Mouse (Mus musculus) heart, adult 2 months (tissue): Measurements from ENCODE around the gene Wnt8b. TPM values are rescaled to one million over a fixed set of nuclear protein-coding genes. Genes with fewer than 3 reads are reported as not detected.

Experiments
- DNase-seq, 2 experiments: peaks; one replicate each; pipeline ENCODE4 v3.0.0; 2021
- H3K27ac ChIP-seq: fragments of 200-600 bp; 2 replicates; pipeline ENCODE4 v1.8.1; 2022
- H3K27me3 ChIP-seq: fragments of 200-500 bp; 2 replicates; pipeline ENCODE4 v1.6.1; 2012; ENCODE audit warnings: mild to moderate bottlenecking, low read length, inconsistent platforms, mixed read lengths; ENCODE audit not compliant: control insufficient read depth, insufficient read depth
- H3K36me3 ChIP-seq: fragments of 200-500 bp; 2 replicates; pipeline ENCODE4 v1.6.1; 2012; ENCODE audit warnings: low read length, inconsistent platforms; ENCODE audit not compliant: control insufficient read depth, insufficient read depth
- H3K4me1 ChIP-seq: fragments of 200-500 bp; 2 replicates; pipeline ENCODE4 v1.6.1; 2011; ENCODE audit warnings: low read length; ENCODE audit not compliant: control insufficient read depth, insufficient read depth
- H3K4me3 ChIP-seq: fragments of 200-600 bp; 2 replicates; pipeline ENCODE4 v1.8.1; 2022
- H3K79me2 ChIP-seq: fragments of 200-500 bp; replicated peaks from 2 replicates; pipeline ENCODE4 v1.6.1; 2012; ENCODE audit warnings: mild to moderate bottlenecking, inconsistent platforms, low read length, moderate library complexity, mixed read lengths; ENCODE audit not compliant: control insufficient read depth, insufficient read depth
- H3K9ac ChIP-seq: fragments of 200-500 bp; 2 replicates; pipeline ENCODE4 v1.6.1; 2012; ENCODE audit warnings: low read depth, mild to moderate bottlenecking, control low read depth, inconsistent platforms, low read length, mixed read lengths
- CTCF ChIP-seq: fragments of 200-600 bp; IDR thresholded peaks from 2 replicates; pipeline ENCODE4 v1.8.1; 2022; ENCODE audit warnings: antibody characterized with exemption, mild to moderate bottlenecking, moderate library complexity
- EP300 ChIP-seq: fragments of 200-500 bp; IDR thresholded peaks from 2 replicates; pipeline ENCODE4 v1.6.1; 2011; ENCODE audit warnings: low read depth, low read length, control low read depth; ENCODE audit not compliant: insufficient read depth
- POLR2A ChIP-seq: fragments of 200-500 bp; IDR thresholded peaks from 2 replicates; pipeline ENCODE4 v1.6.1; 2011; ENCODE audit warnings: mild to moderate bottlenecking, low read depth, low read length, control low read depth; ENCODE audit not compliant: insufficient read depth
- WGBS: fragments of 180-500 bp; shearing (Covaris S2); methylation state at CpG from one replicate; pipeline ENCODE4 v1.1.7; 2018; 5-methylcytosine and 5-hydroxymethylcytosine counted together
- intact Hi-C: fragments of 180-260 bp; cut with DNase I; formaldehyde crosslinking; loops from one replicate; pipeline ENCODE4 v1.15.1; 2025
- polyA plus RNA-seq: library from polyadenylated mRNA; depleted of rRNA; stranded (reverse); fragments of >200 nt; gene quantifications from 2 replicates; pipeline ENCODE4 v1.2.3, GENCODE M21; 2012
- total RNA-seq, 2 experiments: library from RNA; stranded (reverse); gene quantifications; 2 replicates each; pipeline ENCODE4 v1.2.3; 2021

Gene Wnt8b
- total and polyA plus RNA-seq, 3 experiments = not detected

GRCm38 (mm10) chr19:44501925-44502324 is 8.7 kb downstream of the Wnt8b start:
- no peak overlapping the region for H3K9ac ChIP-seq
- H3K36me3 ChIP-seq = no peaks in the 10 kb centered on the region
- no peak overlapping the region for H3K27ac ChIP-seq
- intact Hi-C loops = no loop called here
- H3K4me1 ChIP-seq = no peaks in the 10 kb centered on the region
- no peak for DNase-seq
- H3K79me2 ChIP-seq = no peaks in the 10 kb centered on the region
- H3K27me3 ChIP-seq = no peaks in the 10 kb centered on the region
- 77% methylated on average over 6 of the region's 6 CpGs for WGBS
- H3K4me3 ChIP-seq = no peak overlapping the region
- TF ChIP-seq EP300 (no peak), CTCF (no peak), POLR2A (no peak)

GRCm38 (mm10) chr19:44502741-44503140 is 9.5 kb downstream of the Wnt8b start:
- H3K4me3 ChIP-seq = no peak overlapping the region
- H3K79me2 ChIP-seq = no peaks in the 10 kb centered on the region
- H3K4me1 ChIP-seq = no peaks in the 10 kb centered on the region
- no peak for TF ChIP-seq POLR2A
- no peak for TF ChIP-seq EP300
- no peak for DNase-seq
- H3K36me3 ChIP-seq = no peaks in the 10 kb centered on the region
- H3K27ac ChIP-seq = no peak overlapping the region
- no peak overlapping the region for H3K9ac ChIP-seq
- H3K27me3 ChIP-seq = no peaks in the 10 kb centered on the region
- WGBS = 43% methylated on average over 4 of the region's 4 CpGs
- intact Hi-C loops = no loop called here

GRCm38 (mm10) chr19:44510534-44511175 is 17.4 kb downstream of the Wnt8b start:
- WGBS = 7% methylated on average over 12 of the region's 12 CpGs
- Histone ChIP-seq H3K4me3 (no peak overlapping the region), H3K4me1 (peaks cover 2% of the 10 kb centered on the region; the same call in 1 of the 2 replicates), H3K27ac (no peak overlapping the region), H3K79me2 (no peaks in the 10 kb centered on the region), H3K27me3 (peaks cover 9% of the 10 kb centered on the region), H3K9ac (no peak overlapping the region), H3K36me3 (no peaks in the 10 kb centered on the region)
- no peak for TF ChIP-seq EP300
- no peak for TF ChIP-seq POLR2A
- TF ChIP-seq CTCF = no peak
- DNase-seq = no peak
- intact Hi-C loops = no loop called here

- Histone ChIP-seq H3K27ac (no peak overlapping the region), H3K79me2 (no peaks in the 10 kb centered on the region), H3K27me3 (peaks cover 9% of the 10 kb centered on the region), H3K36me3 (no peaks in the 10 kb centered on the region), H3K9ac (no peak overlapping the region; the same call in 1 of the 2 replicates), H3K4me3 (peak overlapping the region; percentile 43), H3K4me1 (peaks cover 2% of the 10 kb centered on the region; the same call in 1 of the 2 replicates)
- peak; percentile 30 for TF ChIP-seq CTCF
- TF ChIP-seq EP300 = no peak
- no peak for TF ChIP-seq POLR2A
- peak; percentile 26 to 46 for DNase-seq
- 2% methylated on average over 66 of the region's 66 CpGs for WGBS
- intact Hi-C loops = no loop called here
Observed at GRCm38 (mm10) chr19:44511451-44512231, 18.4 kb downstream of the Wnt8b start.

- Histone ChIP-seq H3K9ac (no peak overlapping the region), H3K36me3 (no peaks in the 10 kb centered on the region), H3K4me1 (peaks cover 2% of the 10 kb centered on the region; the same call in 1 of the 2 replicates), H3K79me2 (no peaks in the 10 kb centered on the region), H3K27ac (no peak overlapping the region), H3K4me3 (no peak overlapping the region), H3K27me3 (peaks cover 9% of the 10 kb centered on the region)
- no peak for TF ChIP-seq EP300
- no peak for TF ChIP-seq POLR2A
- no peak for TF ChIP-seq CTCF
- WGBS = 50% methylated on average over 5 of the region's 5 CpGs
- DNase-seq = no peak
- intact Hi-C loops = no loop called here
Observed at GRCm38 (mm10) chr19:44512601-44513000, 19.3 kb downstream of the Wnt8b start.
